9 mouse cellular contexts compared by ENCODE assay signal in genomic region chr8:120550937-120551676, GRCm38 (mm10). TPM values are rescaled to one million over a fixed set of nuclear protein-coding genes. Genes with fewer than 3 reads are reported as not detected.
DNase-seq lines count a peak whose midpoint lies in the region; ATAC-seq lines count a peak whose summit lies in the region.
"Had no signal": no experiment of that assay in that cellular context is flagged by ENCODE, and none has a peak within 500 bp of the region (broad histone marks: within the 10 kb centered on the region; RNA-seq: fewer than 3 reads in every experiment).

No protein-coding gene starts in this region.

- H3K4me3 ChIP-seq in embryonic facial prominence, embryonic 10.5 days: 0 out of 2 replicates have a peak overlapping the region, but pooled peaks have one; percentile 53
- H3K4me3 ChIP-seq in hindbrain, embryonic 12.5 days: no peak overlapping the region
- H3K4me3 ChIP-seq in neural tube, embryonic 14.5 days (ENCODE audit: low read depth, low read length): no peak overlapping the region

- WGBS in embryonic facial prominence, embryonic 10.5 days: 73% methylated on average over 11 of the region's 11 CpGs
- WGBS in hindbrain, embryonic 12.5 days: 76% methylated on average over 11 of the region's 11 CpGs
- WGBS in neural tube, embryonic 14.5 days: 61% methylated on average over 11 of the region's 11 CpGs

- H3K27me3 ChIP-seq in embryonic facial prominence, embryonic 10.5 days (replicated peaks; ENCODE audit: low read depth, poor library complexity, severe bottlenecking): peaks cover 14% of the 10 kb centered on the region
- H3K27me3 ChIP-seq in hindbrain, embryonic 12.5 days: 0 out of 2 replicates have a peak, but pooled peaks cover 3% of the 10 kb centered on the region
- H3K27me3 ChIP-seq in neural tube, embryonic 14.5 days (ENCODE audit: control insufficient read depth, insufficient read depth, low read length): no peaks in the 10 kb centered on the region

- DNase-seq in left cerebral cortex, postnatal 4 days: peak; percentile 70
- no peak for DNase-seq in left cerebral cortex, postnatal 36 days (ENCODE audit: low spot score in 2 of 2)
- no peak for DNase-seq in embryonic facial prominence, embryonic 10.5 days (ENCODE audit: low spot score)
- no peak for DNase-seq in embryo, embryonic 9.5 days (ENCODE audit: extremely low spot score)
- no peak for DNase-seq in lung, postnatal 10 days
- DNase-seq in left cerebral cortex, postnatal 25 days (ENCODE audit: low spot score in 2 of 2): no peak

- H3K27ac ChIP-seq in embryonic facial prominence, embryonic 10.5 days (replicated peaks): peak overlapping the region; percentile 86
- peak overlapping the region; percentile 96 for H3K27ac ChIP-seq in hindbrain, embryonic 12.5 days
- peak overlapping the region; percentile 88 for H3K27ac ChIP-seq in neural tube, embryonic 14.5 days (ENCODE audit: low read depth, low read length)

- H3K4me1 ChIP-seq in embryonic facial prominence, embryonic 10.5 days: peaks cover 100% of the 10 kb centered on the region
- peaks cover 100% of the 10 kb centered on the region for H3K4me1 ChIP-seq in hindbrain, embryonic 12.5 days
- H3K4me1 ChIP-seq in neural tube, embryonic 14.5 days (ENCODE audit: control insufficient read depth, insufficient read depth, low read length): peaks cover 74% of the 10 kb centered on the region

- no peaks in the 10 kb centered on the region for H3K9me3 ChIP-seq in embryonic facial prominence, embryonic 10.5 days
- no peaks in the 10 kb centered on the region for H3K9me3 ChIP-seq in hindbrain, embryonic 12.5 days (replicated peaks)
- H3K9me3 ChIP-seq in neural tube, embryonic 14.5 days (ENCODE audit: control insufficient read depth, low read length): no peaks in the 10 kb centered on the region
- H3K9me3 ChIP-seq: G1E had no signal

- peak overlapping the region; percentile 43; the same call in 1 of the 2 replicates for H3K9ac ChIP-seq in hindbrain, embryonic 12.5 days
- no peak overlapping the region for H3K9ac ChIP-seq in neural tube, embryonic 14.5 days (replicated peaks; ENCODE audit: low read depth, low read length)

- peak; percentile 26; the same call in 1 of the 2 replicates for ATAC-seq in hindbrain, embryonic 12.5 days (ENCODE audit: low FRiP score)
- no peak for ATAC-seq in neural tube, embryonic 14.5 days (ENCODE audit: low read depth)

- intact Hi-C loops in left cerebral cortex, postnatal 4 days (cut with DNase I): no loop called here
- intact Hi-C loops in left cerebral cortex, postnatal 36 days (cut with DNase I): no loop called here
- intact Hi-C loops in left cerebral cortex, postnatal 25 days (cut with DNase I): no loop called here

- H3K36me3 ChIP-seq in embryonic facial prominence, embryonic 10.5 days (replicated peaks): peaks cover 29% of the 10 kb centered on the region
- H3K36me3 ChIP-seq in hindbrain, embryonic 12.5 days: peaks cover 7% of the 10 kb centered on the region; the same call in 1 of the 2 replicates
- no peaks in the 10 kb centered on the region for H3K36me3 ChIP-seq in neural tube, embryonic 14.5 days (ENCODE audit: control insufficient read depth, insufficient read depth, low read length)

- peak overlapping the region; percentile 54; the same call in 1 of the 2 replicates for H3K4me2 ChIP-seq in hindbrain, embryonic 12.5 days (replicated peaks)
- H3K4me2 ChIP-seq in neural tube, embryonic 14.5 days (ENCODE audit: low read depth, low read length): peak overlapping the region; percentile 16; the same call in 1 of the 2 replicates

RNA-seq across cellular contexts. Expression of gene Gins2, which starts 38.0 kb away (rescaled TPM):
- total RNA-seq in left cerebral cortex, postnatal 4 days (2021): 1 to 10 TPM; 4.8 to 5.7 TPM
- total RNA-seq in left cerebral cortex, postnatal 36 days (2021): 1 to 10 TPM in 1 of 2 experiments, under 1 TPM in 1; 0.74 to 1.8 TPM
- polyA plus RNA-seq in embryonic facial prominence, embryonic 10.5 days (2016; fragmentation: Nextera tagmentation; extraction: Ambion mirVana): 156 TPM in 2 replicates
- polyA plus RNA-seq in hindbrain, embryonic 12.5 days (2016; fragmentation: Nextera tagmentation; extraction: Ambion mirVana): 49.6 and 65.3 TPM in 2 replicates
- 10.5 and 13.1 TPM in 2 replicates for polyA plus RNA-seq in neural tube, embryonic 14.5 days (2014; fragmentation: Nextera tagmentation; extraction: Ambion mirVana)
- 1 to 10 TPM; 1.6 to 1.8 TPM for total RNA-seq in left cerebral cortex, postnatal 25 days (2021)
